Mouse (Mus musculus) heart, adult 2 months (tissue): ENCODE measurements around the gene 1700012B09Rik.

Source experiments
- CTCF ChIP-seq: fragments of 200-600 bp; IDR thresholded peaks from 2 replicates; pipeline ENCODE4 v1.8.1; 2022; ENCODE audit warnings: antibody characterized with exemption, mild to moderate bottlenecking, moderate library complexity
- EP300 ChIP-seq: fragments of 200-500 bp; IDR thresholded peaks from 2 replicates; pipeline ENCODE4 v1.6.1; 2011; ENCODE audit warnings: low read depth, low read length, control low read depth; ENCODE audit not compliant: insufficient read depth
- POLR2A ChIP-seq: fragments of 200-500 bp; IDR thresholded peaks from 2 replicates; pipeline ENCODE4 v1.6.1; 2011; ENCODE audit warnings: mild to moderate bottlenecking, low read depth, low read length, control low read depth; ENCODE audit not compliant: insufficient read depth

GRCm38 (mm10) chr9:14805714-14806113, 34.9 kb upstream of the 1700012B09Rik start:
- TF ChIP-seq CTCF = no peak
- no peak for TF ChIP-seq POLR2A
- no peak for TF ChIP-seq EP300
